Mouse (Mus musculus) heart, adult 2 months (tissue): Measurements from ENCODE around the gene Ror2. TPM values are rescaled to one million over a fixed set of nuclear protein-coding genes. Genes with fewer than 3 reads are reported as not detected.

Experiments
- DNase-seq, 2 experiments: peaks; one replicate each; pipeline ENCODE4 v3.0.0; 2021
- H3K27ac ChIP-seq: fragments of 200-600 bp; 2 replicates; pipeline ENCODE4 v1.8.1; 2022
- H3K27me3 ChIP-seq: fragments of 200-500 bp; 2 replicates; pipeline ENCODE4 v1.6.1; 2012; ENCODE audit warnings: mild to moderate bottlenecking, low read length, inconsistent platforms, mixed read lengths; ENCODE audit not compliant: control insufficient read depth, insufficient read depth
- H3K36me3 ChIP-seq: fragments of 200-500 bp; 2 replicates; pipeline ENCODE4 v1.6.1; 2012; ENCODE audit warnings: low read length, inconsistent platforms; ENCODE audit not compliant: control insufficient read depth, insufficient read depth
- H3K4me1 ChIP-seq: fragments of 200-500 bp; 2 replicates; pipeline ENCODE4 v1.6.1; 2011; ENCODE audit warnings: low read length; ENCODE audit not compliant: control insufficient read depth, insufficient read depth
- H3K4me3 ChIP-seq: fragments of 200-600 bp; 2 replicates; pipeline ENCODE4 v1.8.1; 2022
- H3K79me2 ChIP-seq: fragments of 200-500 bp; replicated peaks from 2 replicates; pipeline ENCODE4 v1.6.1; 2012; ENCODE audit warnings: mild to moderate bottlenecking, inconsistent platforms, low read length, moderate library complexity, mixed read lengths; ENCODE audit not compliant: control insufficient read depth, insufficient read depth
- H3K9ac ChIP-seq: fragments of 200-500 bp; 2 replicates; pipeline ENCODE4 v1.6.1; 2012; ENCODE audit warnings: low read depth, mild to moderate bottlenecking, control low read depth, inconsistent platforms, low read length, mixed read lengths
- CTCF ChIP-seq: fragments of 200-600 bp; IDR thresholded peaks from 2 replicates; pipeline ENCODE4 v1.8.1; 2022; ENCODE audit warnings: antibody characterized with exemption, mild to moderate bottlenecking, moderate library complexity
- EP300 ChIP-seq: fragments of 200-500 bp; IDR thresholded peaks from 2 replicates; pipeline ENCODE4 v1.6.1; 2011; ENCODE audit warnings: low read depth, low read length, control low read depth; ENCODE audit not compliant: insufficient read depth
- POLR2A ChIP-seq: fragments of 200-500 bp; IDR thresholded peaks from 2 replicates; pipeline ENCODE4 v1.6.1; 2011; ENCODE audit warnings: mild to moderate bottlenecking, low read depth, low read length, control low read depth; ENCODE audit not compliant: insufficient read depth
- whole genome bisulfite sequencing: fragments of 180-500 bp; shearing (Covaris S2); methylation state at CpG from one replicate; pipeline ENCODE4 v1.1.7; 2018; 5-methylcytosine and 5-hydroxymethylcytosine counted together
- intact Hi-C: fragments of 180-260 bp; cut with DNase I; formaldehyde crosslinking; loops from one replicate; pipeline ENCODE4 v1.15.1; 2025
- polyA plus RNA-seq: library from polyadenylated mRNA; depleted of rRNA; stranded (reverse); fragments of >200 nt; gene quantifications from 2 replicates; pipeline ENCODE4 v1.2.3, GENCODE M21; 2012
- total RNA-seq, 2 experiments: library from RNA; stranded (reverse); gene quantifications; 2 replicates each; pipeline ENCODE4 v1.2.3; 2021

Ror2 gene
- total and polyA plus RNA-seq, 3 experiments = 1.1 to 1.9 (median 1.5) TPM

DNA sequence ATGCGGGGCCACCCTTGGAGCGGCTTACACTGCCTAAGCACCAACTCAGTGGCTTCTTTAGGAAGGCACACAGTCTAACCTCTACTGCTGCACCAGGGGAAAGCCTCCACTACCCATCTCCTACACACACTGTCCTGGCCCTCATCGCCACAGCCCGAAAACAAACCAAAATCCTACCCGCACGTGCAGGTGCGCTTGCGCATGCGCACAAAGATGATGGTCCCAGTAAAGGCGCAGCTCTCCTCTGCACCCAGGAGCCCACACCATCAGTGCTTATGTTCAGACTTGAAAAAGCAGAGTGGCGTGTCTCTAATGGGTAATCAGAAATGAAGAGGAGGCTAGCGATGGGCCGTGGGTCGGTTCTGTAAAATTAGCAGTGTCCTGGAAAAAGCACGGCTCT, 91.6 kb downstream of the Ror2 start:
- DNase-seq = no peak
- Histone ChIP-seq H3K9ac (no peak overlapping the region), H3K4me1 (peaks cover 3% of the 10 kb centered on the region), H3K36me3 (no peaks in the 10 kb centered on the region), H3K4me3 (no peak overlapping the region), H3K79me2 (no peaks in the 10 kb centered on the region), H3K27me3 (no peaks in the 10 kb centered on the region), H3K27ac (no peak overlapping the region)
- intact Hi-C loops = no loop called here
- TF ChIP-seq CTCF (no peak), EP300 (no peak), POLR2A (no peak)
- 87% methylated on average over 15 of the region's 15 CpGs for WGBS

DNA sequence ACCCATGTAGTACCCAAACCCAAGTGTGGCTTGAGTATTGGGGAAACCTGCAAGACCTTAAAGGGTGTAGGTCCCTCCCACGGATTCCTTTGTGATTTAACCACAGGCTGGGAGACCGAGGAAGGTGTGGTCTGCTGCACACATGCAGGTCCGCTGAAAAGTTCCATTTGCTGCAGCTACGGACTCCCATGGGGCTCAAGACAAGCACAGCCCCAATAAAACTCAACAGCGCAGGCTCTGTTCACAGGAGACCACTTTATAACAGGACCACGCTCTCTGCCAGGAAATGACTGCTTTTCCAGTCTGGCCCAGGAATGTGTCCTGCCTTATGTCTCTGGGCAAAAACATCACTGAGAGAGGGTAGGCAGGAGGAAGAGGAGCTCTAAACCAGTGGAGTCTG, 92.2 kb downstream of the Ror2 start:
- H3K4me1 ChIP-seq = peaks cover 3% of the 10 kb centered on the region
- no peaks in the 10 kb centered on the region for H3K36me3 ChIP-seq
- no peak overlapping the region for H3K9ac ChIP-seq
- H3K27ac ChIP-seq = no peak overlapping the region
- intact Hi-C loops = no loop called here
- H3K79me2 ChIP-seq = no peaks in the 10 kb centered on the region
- H3K4me3 ChIP-seq = no peak overlapping the region
- H3K27me3 ChIP-seq = no peaks in the 10 kb centered on the region
- TF ChIP-seq CTCF (no peak), EP300 (no peak), POLR2A (no peak)
- WGBS = 35% methylated on average over 6 of the region's 6 CpGs
- DNase-seq = no peak

DNA sequence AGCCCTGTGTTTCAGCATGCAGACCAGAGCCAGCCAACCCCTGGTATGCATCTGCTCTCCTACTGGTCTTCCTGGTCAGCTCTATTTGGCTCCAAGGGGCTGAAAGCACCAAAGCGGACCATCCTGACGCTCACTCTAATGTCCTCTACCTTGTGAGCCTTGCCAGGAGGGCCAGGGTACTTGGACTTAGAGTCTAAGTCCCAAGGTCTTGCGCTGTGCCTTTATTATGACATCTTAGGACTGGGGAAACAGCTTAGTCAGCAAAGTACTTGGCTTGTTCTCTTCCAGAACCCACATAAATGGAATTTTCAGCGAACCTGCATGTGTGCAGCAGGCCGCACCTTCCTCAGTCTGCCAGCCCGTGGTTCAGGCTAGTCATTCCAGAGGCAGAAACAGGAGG, 93.6 kb downstream of the Ror2 start:
- no peak for TF ChIP-seq CTCF
- no peak for TF ChIP-seq POLR2A
- TF ChIP-seq EP300 = no peak
- Histone ChIP-seq H3K27me3 (no peaks in the 10 kb centered on the region), H3K36me3 (no peaks in the 10 kb centered on the region), H3K4me3 (no peak overlapping the region), H3K9ac (no peak overlapping the region), H3K79me2 (no peaks in the 10 kb centered on the region), H3K4me1 (peaks cover 3% of the 10 kb centered on the region), H3K27ac (no peak overlapping the region)
- intact Hi-C loops = no loop called here
- 92% methylated on average over 6 of the region's 6 CpGs for WGBS
- DNase-seq = no peak

DNA sequence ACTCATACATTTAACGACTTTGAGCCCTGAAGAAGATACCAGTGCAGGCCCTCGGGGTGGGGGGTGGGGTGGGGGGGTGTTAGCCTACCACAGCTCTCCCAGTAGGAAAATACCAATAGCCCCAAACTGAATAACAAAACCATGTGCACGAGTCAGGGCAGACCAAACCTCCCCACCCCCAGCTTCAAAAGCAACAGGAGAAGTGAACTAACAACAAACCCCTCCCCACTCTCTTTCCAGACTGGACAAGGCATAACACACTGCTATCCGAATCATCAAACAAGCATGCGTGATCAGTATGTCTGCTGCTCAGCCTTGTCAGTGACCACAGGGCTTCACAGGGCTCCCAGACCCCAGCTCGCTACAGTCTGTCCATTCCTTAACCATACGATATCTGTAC, 94.3 kb downstream of the Ror2 start:
- H3K27me3 ChIP-seq = no peaks in the 10 kb centered on the region
- no peaks in the 10 kb centered on the region for H3K36me3 ChIP-seq
- H3K4me1 ChIP-seq = peaks cover 3% of the 10 kb centered on the region
- H3K79me2 ChIP-seq = no peaks in the 10 kb centered on the region
- intact Hi-C loops = no loop called here
- no peak for DNase-seq
- WGBS = 72% methylated on average over 7 of the region's 7 CpGs
- TF ChIP-seq EP300 (no peak), CTCF (no peak), POLR2A (no peak)
- no peak overlapping the region for H3K9ac ChIP-seq
- no peak overlapping the region for H3K4me3 ChIP-seq
- no peak overlapping the region for H3K27ac ChIP-seq

DNA sequence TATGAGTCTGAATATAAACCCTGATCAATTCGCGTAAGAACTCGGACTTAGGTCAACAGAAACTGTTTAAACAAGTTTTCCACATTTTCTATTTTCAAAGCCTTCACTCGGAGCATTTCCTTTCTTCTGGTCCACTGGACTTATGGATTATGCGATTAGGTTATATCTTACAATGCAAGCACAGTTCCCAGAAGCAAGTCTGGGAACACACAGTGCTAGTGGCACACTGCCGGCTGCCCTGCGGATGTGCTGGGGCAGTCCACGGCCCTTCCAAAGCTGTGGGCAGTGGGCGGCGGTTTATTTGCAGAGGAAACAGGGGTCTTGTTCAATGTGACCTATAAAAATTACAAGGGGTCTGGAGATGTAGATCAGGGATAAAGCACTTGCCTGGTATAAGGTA, 97.0 kb downstream of the Ror2 start:
- WGBS = 78% methylated on average over 10 of the region's 10 CpGs
- no peak for DNase-seq
- intact Hi-C loops = no loop called here
- H3K27me3 ChIP-seq = no peaks in the 10 kb centered on the region
- TF ChIP-seq EP300 = no peak
- H3K4me1 ChIP-seq = peaks cover 3% of the 10 kb centered on the region
- H3K9ac ChIP-seq = no peak overlapping the region
- no peak overlapping the region for H3K27ac ChIP-seq
- no peak overlapping the region for H3K4me3 ChIP-seq
- no peaks in the 10 kb centered on the region for H3K79me2 ChIP-seq
- no peaks in the 10 kb centered on the region for H3K36me3 ChIP-seq

DNA sequence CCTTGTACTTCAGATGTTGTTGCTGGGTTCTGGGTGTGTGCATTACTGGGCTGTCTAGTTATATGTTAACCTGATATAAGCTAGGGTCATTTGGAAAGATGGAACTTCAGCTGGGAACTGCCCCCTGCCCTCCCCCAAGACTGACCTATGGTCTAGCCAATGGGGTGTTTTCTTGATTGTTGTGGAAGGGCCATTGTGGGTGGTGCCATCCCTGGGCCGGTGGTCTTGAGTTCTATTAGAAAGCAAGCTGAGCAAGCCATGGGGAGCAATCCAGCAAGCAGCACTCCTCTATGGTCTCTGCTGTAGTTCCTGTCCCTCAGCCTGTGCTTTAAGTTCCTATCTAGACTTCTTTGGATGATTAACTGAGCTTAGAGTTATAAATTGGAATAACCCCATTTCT, 101.1 kb downstream of the Ror2 start:
- WGBS = 76% methylated on average over 1 of the region's 1 CpGs
- no peak for DNase-seq
- intact Hi-C loops = no loop called here

DNA sequence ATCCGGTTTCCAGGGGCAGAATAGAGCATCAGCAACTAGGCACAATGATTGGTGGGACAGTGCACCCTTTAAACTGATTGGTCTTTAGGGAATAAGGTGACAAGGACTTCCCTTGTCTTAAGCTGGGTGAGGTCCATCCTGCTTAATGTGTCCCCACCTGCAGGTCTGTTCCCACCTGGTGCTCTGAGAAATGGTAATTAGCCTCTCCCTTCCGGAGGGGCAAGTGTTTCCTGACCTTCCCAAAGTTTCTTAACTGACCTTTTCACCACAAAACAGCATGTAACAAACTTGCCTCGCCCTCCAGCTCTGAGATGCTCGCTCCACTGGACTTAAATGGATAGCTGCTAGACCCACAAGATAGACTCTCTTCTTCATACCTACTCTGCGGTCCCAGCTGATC, 101.8 kb downstream of the Ror2 start:
- TF ChIP-seq CTCF (no peak), EP300 (no peak), POLR2A (no peak)
- WGBS = 84% methylated on average over 5 of the region's 5 CpGs

More for the DNA sequence above, 101.1 kb downstream of the Ror2 start:
- Histone ChIP-seq H3K4me3 (no peak overlapping the region), H3K79me2 (no peaks in the 10 kb centered on the region), H3K27me3 (no peaks in the 10 kb centered on the region), H3K27ac (no peak overlapping the region), H3K9ac (no peak overlapping the region), H3K4me1 (no peaks in the 10 kb centered on the region), H3K36me3 (no peaks in the 10 kb centered on the region)
- TF ChIP-seq EP300 = no peak
- no peak for TF ChIP-seq POLR2A
- no peak for TF ChIP-seq CTCF

More for the DNA sequence above, 101.8 kb downstream of the Ror2 start:
- no peak overlapping the region for H3K9ac ChIP-seq
- H3K79me2 ChIP-seq = no peaks in the 10 kb centered on the region
- H3K4me1 ChIP-seq = no peaks in the 10 kb centered on the region
- intact Hi-C loops = no loop called here
- no peak overlapping the region for H3K27ac ChIP-seq
- no peaks in the 10 kb centered on the region for H3K36me3 ChIP-seq
- H3K4me3 ChIP-seq = no peak overlapping the region
- H3K27me3 ChIP-seq = no peaks in the 10 kb centered on the region
- DNase-seq = no peak
